Mouse (Mus musculus): Measurements from ENCODE around the gene Cpa5. TPM values are rescaled to one million over a fixed set of nuclear protein-coding genes. Genes with fewer than 3 reads are reported as not detected.

Cpa5 gene
- total RNA-seq, 2 experiments from 2014 or later: not detected

DNA sequence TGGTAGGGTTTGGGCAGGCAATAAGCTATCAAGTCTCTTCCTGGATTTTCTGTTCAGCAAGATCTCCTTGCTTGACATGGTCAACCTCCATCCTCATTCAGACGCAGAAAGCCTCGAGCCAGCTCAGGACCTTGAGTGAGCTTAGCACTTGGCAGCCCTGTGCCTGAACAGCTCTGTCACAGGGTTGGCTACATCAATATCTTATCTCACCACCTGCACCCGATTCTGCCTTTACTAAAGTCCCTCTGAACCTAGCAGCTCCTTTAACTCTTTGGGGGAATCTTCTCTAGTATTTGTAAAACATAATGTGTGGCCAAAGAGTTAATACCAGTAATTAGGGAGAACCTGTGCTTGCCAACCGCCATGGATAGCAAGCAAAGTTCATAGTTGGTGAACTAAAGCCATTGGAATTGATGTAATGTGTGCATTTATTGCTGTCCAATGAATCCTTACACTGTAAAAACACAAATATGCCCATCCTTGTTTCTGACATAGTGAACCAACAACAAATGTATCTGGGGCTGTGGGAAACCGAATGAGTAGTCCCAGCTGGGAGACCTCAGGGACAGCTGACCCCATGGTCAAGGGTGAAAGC is 28.0 kb downstream of the Cpa5 start, which contains the start of gene Cpa1:
TSS of gene Cpa1 (plus strand) at position 545 of the 595 bp plus-strand sequence.
- no peak for ATAC-seq (replicated peaks; ENCODE audit: poor library complexity, severe bottlenecking)

- ATAC-seq (replicated peaks; ENCODE audit: poor library complexity, severe bottlenecking): no peak
These were observed 33.1 kb downstream of the Cpa5 start for GRCm38 (mm10) chr6:30643694-30644460.

- no peak for ATAC-seq (replicated peaks; ENCODE audit: poor library complexity, severe bottlenecking)
These were observed 33.7 kb downstream of the Cpa5 start for GRCm38 (mm10) chr6:30644462-30644861.

GRCm38 (mm10) chr6:30645379-30645778 is 34.6 kb downstream of the Cpa5 start:
- no peak for ATAC-seq (replicated peaks; ENCODE audit: poor library complexity, severe bottlenecking)

GRCm38 (mm10) chr6:30649651-30650296 is 39.0 kb downstream of the Cpa5 start:
- no peak for ATAC-seq (replicated peaks; ENCODE audit: poor library complexity, severe bottlenecking)

DNA sequence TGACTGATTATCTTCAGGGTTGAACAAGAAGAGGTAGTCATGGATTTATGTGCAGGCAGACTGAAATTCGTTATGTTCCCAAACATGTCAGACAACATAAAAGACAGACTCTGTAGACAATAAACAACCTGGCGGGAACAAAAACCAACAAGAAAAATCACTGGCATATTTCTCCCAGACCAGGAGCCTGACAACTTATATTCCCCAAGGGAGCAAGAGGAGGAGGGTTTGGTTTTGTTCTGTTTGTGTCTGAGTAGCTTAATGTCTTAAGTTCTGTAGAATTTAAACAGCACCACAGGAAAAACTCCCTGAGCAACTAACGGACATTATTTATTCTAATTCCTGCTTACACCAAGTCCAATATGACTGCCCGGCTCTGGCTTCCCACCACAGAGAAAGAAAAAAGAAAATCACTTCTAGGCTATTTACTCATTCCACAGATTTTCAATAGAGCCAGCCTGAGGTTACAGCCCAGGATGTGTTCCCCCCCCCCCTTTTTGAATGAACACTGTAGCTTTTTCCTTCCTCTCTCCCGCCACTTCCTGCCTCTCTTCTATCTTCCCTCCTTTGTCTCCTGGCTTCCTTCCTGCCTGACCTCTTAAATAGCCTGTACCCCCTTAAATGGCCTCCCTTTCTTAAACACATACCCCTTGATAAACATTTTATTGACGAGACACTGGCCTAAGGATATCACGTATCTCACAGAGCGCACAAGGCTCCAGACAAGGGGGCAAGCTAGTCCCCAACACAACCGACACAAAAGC is 41.8 kb downstream of the Cpa5 start:
- ATAC-seq (replicated peaks; ENCODE audit: poor library complexity, severe bottlenecking): no peak

DNA sequence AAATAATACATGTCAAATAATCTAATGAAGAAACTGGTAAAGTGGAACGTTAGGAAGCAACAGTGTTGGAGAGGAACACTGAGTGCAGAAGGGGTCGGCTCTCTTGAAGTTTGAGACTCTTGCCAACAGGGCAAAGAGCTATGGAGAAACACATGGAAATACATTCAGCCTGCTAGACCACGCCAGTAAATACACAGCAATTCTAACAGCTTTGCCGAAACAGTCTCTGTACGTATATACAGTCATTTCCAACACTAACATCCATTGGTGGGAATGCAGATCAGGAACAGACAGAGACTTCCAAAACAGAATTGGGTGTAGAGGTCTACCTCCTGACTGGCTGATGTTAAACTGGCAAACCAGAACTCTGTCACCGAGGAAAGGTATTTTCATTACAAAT is 42.7 kb downstream of the Cpa5 start:
- ATAC-seq (replicated peaks; ENCODE audit: poor library complexity, severe bottlenecking): no peak

DNA sequence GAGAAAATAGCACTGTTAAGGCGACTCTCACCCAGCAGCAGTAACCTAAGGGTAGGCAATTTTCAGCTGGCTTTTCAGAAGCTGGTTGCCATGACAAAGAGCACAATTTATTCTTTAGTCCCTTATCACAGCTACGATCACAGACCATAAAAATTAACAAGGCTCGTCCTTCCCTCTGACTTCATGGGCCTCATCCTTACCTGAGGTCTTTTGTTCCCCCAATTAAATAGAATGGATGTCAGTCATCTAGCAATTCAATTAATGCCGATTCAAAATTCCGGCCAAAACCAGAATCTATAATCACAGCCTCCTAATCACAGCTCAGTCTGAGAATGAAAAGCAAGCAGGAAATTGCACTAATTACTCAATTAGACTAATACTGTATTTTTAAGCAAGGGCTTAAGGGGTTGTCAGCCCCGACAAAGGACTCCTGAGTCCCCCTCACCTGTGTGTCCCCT is 43.6 kb downstream of the Cpa5 start:
- ATAC-seq (replicated peaks; ENCODE audit: poor library complexity, severe bottlenecking): no peak

GRCm38 (mm10) chr6:30654932-30655331 is 44.1 kb downstream of the Cpa5 start:
- ATAC-seq (replicated peaks; ENCODE audit: poor library complexity, severe bottlenecking): no peak

- ATAC-seq (replicated peaks; ENCODE audit: poor library complexity, severe bottlenecking): no peak
These were observed 46.5 kb downstream of the Cpa5 start for GRCm38 (mm10) chr6:30657279-30657678.

DNA sequence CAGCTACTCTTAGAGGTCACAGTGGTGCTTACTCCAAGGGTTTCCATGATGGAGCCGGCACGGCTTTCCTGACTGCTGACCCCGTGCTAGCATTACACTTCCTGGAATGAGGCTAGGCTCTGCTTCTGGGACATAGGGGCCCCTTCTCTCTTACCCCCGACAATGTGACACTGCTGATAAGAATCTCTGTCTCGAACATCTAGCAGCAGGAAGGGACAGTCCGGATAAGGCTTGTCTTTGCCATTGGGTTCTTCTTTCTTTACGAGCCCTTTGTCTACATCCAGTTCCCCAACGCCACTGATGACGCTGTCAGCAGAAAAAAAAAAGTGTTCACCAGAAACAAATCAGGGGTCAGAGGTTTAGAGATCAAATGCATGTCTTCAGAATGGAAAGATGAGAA is 47.8 kb downstream of the Cpa5 start:
- no peak for ATAC-seq (replicated peaks; ENCODE audit: poor library complexity, severe bottlenecking)

DNA sequence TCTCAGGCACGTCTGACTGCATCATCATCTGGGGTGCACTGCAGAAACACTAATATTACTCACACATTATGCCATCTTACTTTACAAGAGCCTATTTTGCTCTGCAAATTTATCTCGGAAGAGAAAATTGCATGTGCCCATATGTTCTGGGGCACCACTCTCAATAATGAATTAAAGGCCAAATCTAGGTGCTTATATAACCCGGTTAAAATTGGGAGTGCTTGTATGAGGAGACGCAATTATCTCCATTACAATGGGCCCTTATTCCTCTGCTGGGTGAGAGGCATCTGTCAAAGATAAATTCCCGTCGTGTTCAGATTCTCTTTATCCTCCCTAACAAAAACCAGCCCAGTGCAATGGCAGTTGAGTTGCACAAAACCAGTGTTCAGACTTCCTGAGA is 54.0 kb downstream of the Cpa5 start:
- ATAC-seq (replicated peaks; ENCODE audit: poor library complexity, severe bottlenecking): no peak

DNA sequence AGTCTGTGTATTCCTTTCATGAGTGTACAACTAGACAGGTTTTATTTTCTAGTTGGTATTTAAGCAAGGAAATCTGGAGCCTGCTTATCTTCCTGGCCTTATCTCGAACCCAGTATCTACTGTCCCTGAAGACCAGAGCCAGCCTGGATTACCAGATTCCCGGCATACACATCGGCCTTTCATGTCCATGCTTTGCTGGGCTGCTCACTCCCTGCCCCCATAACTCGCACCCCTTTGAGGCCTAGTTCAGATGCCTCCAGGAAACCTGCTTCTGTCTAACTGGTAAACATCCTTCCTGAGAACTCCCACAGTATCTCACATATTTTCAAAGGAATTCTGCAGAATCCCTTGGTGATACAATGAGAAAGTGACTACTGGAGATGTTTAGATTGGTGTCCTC is 54.5 kb downstream of the Cpa5 start:
- ATAC-seq (replicated peaks; ENCODE audit: poor library complexity, severe bottlenecking): no peak

DNA sequence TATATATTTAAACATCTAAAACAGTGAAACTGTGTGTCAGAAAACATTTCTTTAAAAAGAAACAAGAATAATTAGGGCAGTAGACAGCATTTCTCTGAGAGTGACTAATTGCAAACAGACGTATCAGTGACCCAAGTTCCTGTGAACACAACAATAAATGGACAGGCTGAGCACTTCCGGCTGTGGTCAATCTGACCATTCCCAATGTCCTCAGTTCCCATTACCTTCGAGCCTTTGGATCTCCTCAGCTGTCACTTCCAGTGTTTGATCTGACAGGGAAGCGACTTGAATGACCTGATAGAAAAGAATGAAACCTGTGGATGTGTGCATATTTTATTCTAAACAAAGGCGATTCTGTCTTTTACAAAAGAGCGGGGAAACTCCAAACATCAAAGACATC is 55.2 kb downstream of the Cpa5 start:
- no peak for ATAC-seq (replicated peaks; ENCODE audit: poor library complexity, severe bottlenecking)

DNA sequence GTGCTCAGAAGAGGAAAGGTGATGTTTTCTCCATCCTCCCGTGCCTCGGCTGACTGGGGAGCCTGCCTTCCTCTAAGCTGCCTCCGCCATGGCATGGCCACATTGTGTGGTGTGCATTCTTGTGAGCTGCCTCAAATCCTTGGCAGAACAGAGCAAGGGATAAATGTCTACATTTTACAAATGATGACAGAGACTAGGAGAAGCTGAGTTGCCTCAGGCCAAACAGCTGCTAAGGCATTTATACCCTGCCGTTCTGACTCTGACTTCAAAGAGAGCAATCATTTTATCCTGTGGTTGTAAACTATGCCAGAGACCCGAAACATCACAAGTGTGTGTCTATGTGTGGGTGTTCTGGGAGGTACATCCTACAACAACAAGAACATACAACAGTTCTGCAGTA is 56.8 kb downstream of the Cpa5 start:
- no peak for ATAC-seq (replicated peaks; ENCODE audit: poor library complexity, severe bottlenecking)

GRCm38 (mm10) chr6:30671696-30672095 is 60.9 kb downstream of the Cpa5 start:
- ATAC-seq (replicated peaks; ENCODE audit: poor library complexity, severe bottlenecking): peak; percentile 42; the same call in 1 of the 2 replicates

DNA sequence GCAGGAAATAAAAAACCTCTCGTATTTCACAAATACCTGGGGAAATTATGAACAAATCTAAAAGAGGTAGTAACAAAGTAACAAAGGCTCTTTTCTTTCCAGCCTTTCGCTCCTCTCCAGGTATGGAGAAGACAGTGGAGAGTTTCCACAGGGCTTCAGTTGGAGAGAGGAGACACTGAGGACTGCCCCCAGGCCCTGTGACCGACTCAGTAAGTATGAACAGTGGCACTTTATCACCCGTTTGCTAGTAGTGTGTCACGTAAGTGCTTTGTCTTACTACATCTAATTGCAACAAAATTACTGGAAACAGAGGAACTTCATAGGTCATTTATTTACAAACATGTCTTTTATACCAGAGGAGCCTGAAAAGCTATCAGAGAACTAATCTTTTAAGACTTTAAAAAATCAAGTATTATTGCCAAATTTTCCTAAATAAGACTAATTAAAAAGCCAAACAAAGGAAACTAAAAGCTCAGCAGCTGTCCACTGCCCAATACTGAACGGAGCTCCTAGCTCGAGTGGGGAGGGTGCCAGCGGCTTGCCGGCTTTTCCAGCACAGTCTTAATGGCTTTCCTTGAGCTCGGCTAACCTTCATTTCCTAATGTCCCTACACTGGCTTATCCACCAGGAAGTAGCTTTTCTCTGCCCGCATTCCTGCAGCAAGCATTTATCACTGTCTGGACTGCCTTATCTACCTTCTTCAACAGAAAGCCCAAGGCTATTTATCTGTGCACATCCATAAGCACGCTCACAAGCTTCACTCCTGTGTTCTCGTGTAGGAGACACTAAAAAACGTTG is 63.2 kb downstream of the Cpa5 start:
- ATAC-seq (replicated peaks; ENCODE audit: poor library complexity, severe bottlenecking): no peak

DNA sequence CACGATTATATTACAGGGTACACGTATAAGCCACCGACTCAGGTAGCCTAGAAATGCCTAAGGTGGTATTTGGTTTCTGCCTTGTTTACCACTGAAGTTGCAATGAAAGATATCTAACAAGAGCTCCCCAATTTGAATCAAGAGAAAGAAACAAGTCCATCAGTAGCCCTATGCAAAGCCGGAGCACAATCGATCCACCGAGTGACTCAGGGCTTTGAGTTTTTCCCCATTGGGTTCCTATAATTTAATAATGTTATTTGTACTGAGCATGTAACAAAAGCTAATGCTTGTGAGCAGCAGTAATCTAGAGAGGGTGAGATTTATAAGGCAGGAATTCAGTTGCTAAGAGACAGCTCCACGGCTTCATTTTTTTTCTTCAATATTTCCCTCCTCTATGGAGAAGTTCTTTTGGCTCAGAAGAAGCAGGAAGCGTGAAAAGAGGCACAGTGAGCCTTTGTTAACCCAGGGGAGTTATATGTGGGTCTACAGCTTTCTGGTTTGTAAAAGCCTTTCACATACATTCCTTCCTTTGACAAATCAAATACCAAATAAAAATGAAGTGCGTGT is 64.0 kb downstream of the Cpa5 start:
- ATAC-seq (replicated peaks; ENCODE audit: poor library complexity, severe bottlenecking): no peak

DNA sequence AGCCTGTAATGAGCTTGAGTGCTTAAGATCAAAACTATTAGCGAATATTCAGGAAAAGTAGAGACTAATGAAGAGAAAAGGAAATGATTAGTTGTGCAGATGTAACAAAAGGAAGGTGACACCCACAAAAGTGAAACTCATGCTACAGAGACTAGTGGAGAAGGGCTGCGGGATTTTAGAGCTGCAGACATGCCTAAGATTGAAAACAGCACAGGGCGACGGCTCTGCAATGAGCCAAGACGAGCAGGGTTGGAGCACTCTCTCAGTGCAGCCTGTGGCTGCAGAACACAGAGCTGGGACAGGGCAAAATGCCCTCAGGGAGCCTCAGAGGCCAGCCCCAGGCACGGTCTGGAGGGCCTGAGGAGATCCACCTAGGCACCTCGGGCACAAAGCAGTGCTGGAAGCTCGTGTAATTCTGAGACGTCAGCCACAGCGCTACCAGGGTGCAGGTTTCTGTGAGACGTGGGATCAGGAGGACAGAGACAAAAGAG is 64.5 kb downstream of the Cpa5 start:
- peak; percentile 33; the same call in 1 of the 2 replicates for ATAC-seq (replicated peaks; ENCODE audit: poor library complexity, severe bottlenecking)

Data from granulocyte monocyte progenitor cell, adult 5-6 weeks (primary cell).